Mouse (Mus musculus) thymus, postnatal 4 days (tissue): ENCODE results near the gene Prr12.
"Not testable (repeated sequence)": the region's sequence is repeated elsewhere in the genome, so short reads cannot be mapped to it uniquely, and the experiment has no call there.

ENCODE experiments used
- DNase-seq: peaks from one replicate; pipeline ENCODE4 v3.0.0; 2021

Prr12 gene

DNA sequence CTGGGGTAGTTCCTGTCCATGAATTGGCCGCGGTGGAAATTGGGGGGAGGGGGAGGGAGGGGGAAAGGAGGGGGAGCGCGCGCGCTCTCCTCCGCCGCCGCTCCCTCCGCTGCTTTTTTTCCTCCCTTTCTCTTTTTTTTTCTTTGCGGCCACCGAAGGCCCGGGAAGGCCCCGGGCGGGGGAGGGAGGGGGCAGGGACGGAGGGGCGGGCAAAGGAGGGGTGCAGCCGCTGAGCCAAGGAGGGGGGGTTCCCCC is at the start of gene Prr12:
TSS of gene Prr12 (minus strand) at position 20 of the 255 bp plus-strand sequence.
- no peak for DNase-seq

- no peak for DNase-seq
Measured at GRCm38 (mm10) chr7:45102441-45102840, 49.8 kb upstream of the Prr12 start.

DNA sequence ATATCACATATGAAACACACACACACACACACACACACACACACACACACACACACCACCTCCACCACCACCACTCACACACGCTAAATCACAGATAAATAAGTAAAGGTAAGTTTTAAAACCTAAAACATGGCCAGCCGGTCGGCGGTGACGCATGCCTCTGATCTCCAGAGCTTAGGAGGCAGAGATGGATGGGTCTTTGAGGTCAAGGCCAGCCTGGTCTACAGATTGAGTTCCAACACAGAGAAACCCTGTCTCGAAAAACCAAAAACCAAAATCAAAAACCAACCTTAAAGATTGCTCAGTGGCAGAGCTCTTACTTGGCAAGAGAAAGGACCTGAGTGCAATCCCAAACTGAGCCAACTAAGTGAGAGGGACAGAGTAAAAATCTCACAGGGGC is 47.4 kb upstream of the Prr12 start:
- DNase-seq: no peak

DNA sequence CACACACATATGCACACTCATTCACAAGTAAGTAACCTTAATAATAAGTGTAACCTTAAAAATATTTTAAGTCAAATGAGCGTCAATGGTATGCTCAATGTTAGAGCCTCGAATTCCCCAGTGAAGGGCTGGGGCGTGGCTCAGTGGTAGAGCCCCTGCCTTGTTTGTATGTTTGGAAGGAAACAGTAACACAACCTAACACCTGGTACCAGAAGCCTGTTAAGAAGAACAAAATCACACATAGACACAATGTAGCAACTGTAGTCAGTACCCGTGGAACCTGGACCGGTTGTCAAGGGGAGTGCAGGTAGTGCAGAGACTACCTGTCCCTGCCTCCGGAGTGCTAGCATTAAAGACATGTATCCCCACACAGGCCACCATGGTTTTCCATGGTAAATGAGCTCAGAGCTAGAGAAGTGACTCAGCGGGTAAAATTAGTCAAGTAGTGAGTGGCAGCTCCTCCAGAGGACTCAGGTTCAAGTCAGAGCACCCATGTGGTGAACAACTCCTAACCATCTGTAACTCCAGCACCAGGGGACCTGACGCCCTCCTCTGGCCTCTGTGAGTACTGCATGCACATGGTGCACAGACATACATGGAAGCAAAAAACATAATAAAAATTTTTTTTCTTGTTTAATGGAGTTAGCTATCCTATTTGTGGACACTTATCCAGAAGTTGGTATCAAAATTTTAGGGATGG is 46.0 kb upstream of the Prr12 start:
- DNase-seq: peak; percentile 55

- DNase-seq: no peak
Measured at GRCm38 (mm10) chr7:45097479-45097878, 44.8 kb upstream of the Prr12 start.

GRCm38 (mm10) chr7:45095965-45096364 is 43.3 kb upstream of the Prr12 start:
- DNase-seq: not testable (repeated sequence)

DNA sequence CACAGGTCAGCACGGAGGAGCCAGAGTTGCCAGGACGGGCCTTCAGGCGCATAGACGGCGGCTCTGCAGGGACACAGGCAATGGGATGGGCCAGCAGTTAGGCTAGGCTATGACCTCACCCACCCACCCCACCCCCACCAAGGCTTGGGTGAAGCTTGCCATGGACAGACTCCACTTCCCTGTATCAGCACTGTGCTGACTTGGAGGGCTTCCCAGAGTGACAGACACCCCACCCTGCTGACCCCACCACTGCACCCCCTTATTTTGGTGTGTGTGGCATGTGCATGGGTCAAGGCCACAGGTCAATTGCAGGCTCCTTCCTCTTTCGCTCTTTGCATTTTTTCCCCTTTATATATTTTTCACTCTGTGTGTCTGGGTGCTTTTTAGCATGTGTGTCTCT is 42.7 kb upstream of the Prr12 start:
- no peak for DNase-seq

GRCm38 (mm10) chr7:45094121-45094520 is 41.4 kb upstream of the Prr12 start:
- DNase-seq: no peak

- DNase-seq: peak; percentile 74
Measured at GRCm38 (mm10) chr7:45093516-45093905, 40.8 kb upstream of the Prr12 start.

- DNase-seq: no peak
Measured at GRCm38 (mm10) chr7:45092828-45093515, 40.3 kb upstream of the Prr12 start.

GRCm38 (mm10) chr7:45092048-45092447 is 39.4 kb upstream of the Prr12 start, which contains the start of gene Rcn3:
TSS of gene Rcn3 (minus strand) at chr7:45092221.
- DNase-seq: no peak

DNA sequence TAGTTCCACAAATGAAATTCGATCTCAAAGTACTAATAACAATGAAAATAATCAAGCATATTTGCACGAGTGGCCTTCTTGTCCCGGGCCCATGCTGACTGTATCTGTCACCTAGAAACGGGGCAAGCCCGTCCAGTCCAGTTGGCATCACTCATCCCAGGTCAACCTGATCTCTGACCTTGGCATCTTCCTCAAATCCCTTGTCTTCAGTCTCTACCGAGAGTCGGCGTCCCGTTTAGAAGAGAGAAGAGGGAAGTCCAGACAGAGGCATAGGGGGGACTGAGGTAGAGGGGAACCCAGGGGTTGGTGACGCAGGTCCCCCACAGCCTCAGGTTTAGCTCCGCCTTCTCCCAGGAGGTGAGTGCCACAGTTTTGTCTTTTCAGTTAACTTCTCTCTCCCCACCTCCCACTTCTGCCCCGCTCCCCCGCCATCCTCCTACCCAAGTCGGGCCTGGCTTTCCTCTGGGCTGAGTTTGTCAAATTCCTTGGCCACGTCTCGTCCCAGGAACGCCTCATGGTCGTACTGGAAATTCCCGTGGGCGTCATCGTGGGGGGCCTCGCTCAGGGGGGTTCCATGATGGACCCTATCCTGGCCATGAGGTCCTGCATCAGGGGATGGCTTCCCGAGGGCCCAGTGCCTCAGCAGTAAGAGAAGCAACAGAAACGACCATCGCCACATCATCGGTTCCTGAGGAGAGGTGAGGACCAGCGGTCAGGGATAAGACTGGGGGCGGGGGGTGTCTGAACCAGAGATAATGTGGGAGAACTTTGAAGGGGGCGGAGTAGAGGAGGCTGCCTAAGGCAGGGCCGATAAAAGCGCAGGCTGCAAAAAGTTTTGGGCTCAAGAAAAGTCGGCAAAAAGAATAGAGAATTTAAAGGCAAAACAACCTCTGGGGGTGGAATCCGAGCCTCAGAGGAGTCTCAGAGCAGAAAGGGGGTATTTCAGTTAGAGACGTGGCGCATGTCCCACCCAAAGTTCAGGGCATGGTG is 38.6 kb upstream of the Prr12 start:
- DNase-seq: no peak

GRCm38 (mm10) chr7:45090251-45090977 is 37.7 kb upstream of the Prr12 start:
- peak; percentile 73 for DNase-seq

DNA sequence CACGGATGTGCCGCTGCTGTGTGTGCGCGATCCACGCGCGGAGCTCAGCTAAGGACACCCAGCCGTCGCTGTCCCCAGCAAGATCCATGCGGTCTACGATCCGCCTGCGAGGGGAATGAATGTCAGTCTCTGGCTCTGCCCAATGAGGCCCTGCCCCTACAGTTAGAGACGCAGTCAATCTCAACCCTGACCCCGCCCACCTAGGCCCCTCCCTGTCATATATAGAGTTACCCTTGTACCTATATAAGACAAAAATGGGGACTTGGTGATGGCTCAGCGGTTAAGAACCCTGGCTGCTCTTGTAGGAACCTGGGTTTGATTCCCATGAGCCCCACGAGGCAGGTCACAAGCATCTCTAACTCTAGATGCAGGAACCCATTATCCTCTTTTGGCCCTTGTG is 35.9 kb upstream of the Prr12 start:
- no peak for DNase-seq

DNA sequence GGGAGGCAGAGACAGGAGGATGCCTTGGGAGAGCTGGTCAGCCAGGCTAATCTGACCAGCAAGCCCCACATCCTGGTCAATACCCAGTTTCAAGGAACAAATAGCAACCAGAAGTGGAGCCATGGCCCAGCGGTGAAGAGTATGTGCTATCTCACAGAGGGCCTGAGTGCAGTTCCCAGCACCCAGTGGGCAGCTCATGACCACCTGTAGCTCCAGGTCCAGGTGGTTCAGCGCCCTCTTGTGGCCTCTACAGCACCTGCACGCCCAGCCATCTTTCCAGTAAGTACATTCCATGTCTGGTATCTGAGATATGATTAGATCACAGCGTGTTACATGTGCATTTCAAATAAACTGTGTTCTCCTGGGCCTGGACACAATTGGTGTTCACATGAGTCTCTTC is 33.4 kb upstream of the Prr12 start:
- DNase-seq: no peak

DNA sequence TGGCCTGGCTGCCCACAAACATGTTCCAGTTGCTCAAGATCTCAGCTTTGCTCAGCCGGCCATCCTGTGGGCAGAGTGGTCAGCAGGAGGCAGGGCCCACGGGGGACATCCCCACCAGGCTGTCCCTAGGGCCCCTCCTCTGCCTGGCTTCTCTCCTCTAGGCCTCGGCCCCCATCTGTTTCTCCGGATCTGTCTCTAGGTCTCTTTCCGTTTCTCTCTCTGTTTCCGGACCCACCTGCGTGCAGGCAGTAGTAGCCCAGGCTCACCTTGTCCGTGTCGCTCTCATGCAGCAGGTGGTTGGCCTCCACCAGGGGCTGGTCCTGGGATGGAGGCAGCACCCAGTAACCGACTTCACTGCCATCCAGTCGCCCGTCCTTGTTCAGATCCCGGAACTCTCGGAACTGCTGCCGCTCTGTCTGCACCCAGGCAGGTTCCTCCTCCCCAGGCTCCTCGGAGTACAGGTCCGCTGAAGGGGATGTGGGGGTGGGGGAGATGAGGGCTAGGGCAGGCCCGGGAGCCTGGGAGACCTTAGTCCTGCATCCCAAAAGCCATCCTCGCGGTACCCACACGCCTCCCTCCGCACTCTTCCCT is 30.7 kb upstream of the Prr12 start:
- peak; percentile 64 for DNase-seq

DNA sequence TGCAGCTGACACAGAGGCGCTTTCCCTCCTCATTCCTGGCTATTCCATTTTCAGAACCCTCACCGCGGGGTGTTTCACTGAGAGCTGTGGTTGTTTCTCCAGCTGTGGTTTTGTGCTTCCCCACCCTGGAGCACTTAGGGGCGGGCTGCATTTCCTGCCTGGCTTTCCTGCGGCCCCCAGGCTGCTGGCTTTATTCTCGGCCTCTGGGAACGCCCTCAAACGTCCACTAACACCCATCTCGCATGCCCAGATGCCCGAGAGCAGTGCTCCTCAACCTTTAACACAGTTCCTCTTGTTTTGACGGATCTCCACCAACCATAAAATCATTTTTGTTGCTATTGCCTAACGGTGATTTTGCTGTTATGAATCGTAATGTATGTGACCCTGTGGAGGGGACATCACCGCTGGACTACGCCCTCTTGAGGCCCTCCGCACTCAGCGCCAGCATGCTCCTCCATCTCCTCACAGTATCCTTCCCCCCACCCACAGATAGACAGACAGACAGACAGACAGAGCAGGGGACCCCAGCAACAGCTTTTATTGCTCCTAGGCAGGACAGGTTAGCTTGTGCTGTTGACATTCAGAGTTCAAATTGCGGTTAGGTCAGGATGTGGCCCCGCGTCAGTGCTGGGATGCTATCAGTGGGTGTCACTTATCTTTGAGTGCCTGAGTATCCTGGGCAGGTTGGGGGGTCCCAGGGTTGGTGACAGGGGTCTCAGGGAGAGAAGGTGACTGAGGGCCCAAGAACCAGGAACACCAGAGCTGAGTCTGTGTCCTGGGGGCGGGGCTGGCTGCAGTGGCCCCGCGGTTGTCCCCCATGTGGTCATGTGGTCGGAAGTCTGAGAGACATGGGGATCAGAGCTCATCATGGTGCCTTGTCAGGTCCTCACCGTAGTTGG is 30.0 kb upstream of the Prr12 start:
- peak; percentile 55 for DNase-seq

DNA sequence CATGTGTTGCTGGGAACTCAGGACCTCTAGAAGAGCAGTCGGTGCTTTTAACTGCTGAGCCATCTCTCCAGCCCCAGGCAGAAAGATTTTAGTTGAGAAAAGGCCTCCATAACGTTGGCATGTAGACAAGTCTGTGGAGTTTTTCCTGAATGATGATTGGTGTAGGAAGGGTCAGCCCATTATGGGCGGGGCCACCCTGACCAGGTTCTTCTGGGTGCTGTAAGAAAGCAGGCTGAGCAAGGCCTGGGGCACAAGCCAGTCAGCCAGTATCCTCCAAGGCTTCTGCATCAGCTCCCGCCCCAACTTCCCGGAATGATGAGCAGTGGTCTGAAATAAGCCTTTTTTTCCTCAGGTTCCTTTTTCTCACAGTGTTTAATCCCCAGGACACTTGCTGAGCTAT is 28.3 kb upstream of the Prr12 start:
- DNase-seq: no peak

DNA sequence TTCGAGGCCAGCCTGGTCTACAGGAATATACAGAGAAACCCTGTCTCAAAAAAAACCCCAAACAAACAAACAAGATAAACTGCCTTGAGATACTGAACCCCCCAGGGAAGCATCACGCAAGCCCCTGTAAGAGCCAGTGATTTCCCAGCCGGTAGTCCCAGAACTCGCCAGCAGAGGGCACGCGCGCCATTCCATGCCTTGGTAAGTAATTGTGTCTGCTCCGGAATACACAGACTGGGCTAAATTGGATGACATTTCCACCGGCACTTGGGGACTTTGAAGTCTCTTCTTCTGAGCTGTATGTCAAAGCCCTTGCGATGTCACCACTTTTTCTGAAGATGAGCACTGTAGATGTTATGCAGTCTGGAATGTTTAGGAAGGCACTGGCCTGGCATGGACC is 27.2 kb upstream of the Prr12 start:
- peak; percentile 96 for DNase-seq

- DNase-seq: peak; percentile 87
Measured at GRCm38 (mm10) chr7:45078513-45078912, 25.8 kb upstream of the Prr12 start.

DNA sequence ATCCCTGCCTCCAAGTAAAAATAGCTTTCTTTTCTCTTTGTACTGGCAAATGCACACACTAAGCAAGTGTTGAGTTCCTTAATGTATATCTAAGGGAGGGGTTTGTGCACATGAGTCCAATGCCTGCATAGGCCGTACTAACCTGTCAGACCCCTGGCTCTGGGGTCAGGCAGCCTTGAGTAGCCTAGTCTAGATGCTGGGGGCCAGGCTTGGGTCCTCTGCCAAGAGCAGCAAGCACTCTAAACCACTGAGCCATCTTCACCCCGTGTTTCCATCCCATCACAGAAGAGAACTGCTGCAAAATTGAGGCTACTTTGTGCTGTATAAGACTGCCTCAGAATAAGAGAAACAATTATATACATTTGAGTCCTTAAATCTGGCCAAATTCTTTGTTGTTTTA is 25.1 kb upstream of the Prr12 start:
- no peak for DNase-seq
